Mouse (Mus musculus): ENCODE results near the gene Itfg1.
"Not testable (repeated sequence)": the region's sequence is repeated elsewhere in the genome, so short reads cannot be mapped to it uniquely, and the experiment has no call there.

Gene Itfg1

GRCm38 (mm10) chr8:85840657-85841488 lies at the start of gene Itfg1, which contains the start of gene Phkb:
Gene Itfg1, minus strand, starts transcription at chr8:85840921.
Gene Phkb, plus strand, starts transcription at chr8:85840959.
- DNase-seq (ENCODE audit: low spot score) = peak; percentile 91

GRCm38 (mm10) chr8:85884811-85885210 lies 44.1 kb upstream of the Itfg1 start:
- no peak for DNase-seq (ENCODE audit: low spot score)

- no peak for DNase-seq (ENCODE audit: low spot score)
Observed at GRCm38 (mm10) chr8:85879624-85880023, 38.9 kb upstream of the Itfg1 start.

- DNase-seq (ENCODE audit: low spot score) = no peak
Observed at GRCm38 (mm10) chr8:85877976-85878375, 37.3 kb upstream of the Itfg1 start.

- DNase-seq (ENCODE audit: low spot score) = no peak
Observed at GRCm38 (mm10) chr8:85871660-85872059, 30.9 kb upstream of the Itfg1 start.

GRCm38 (mm10) chr8:85862381-85862780 lies 21.7 kb upstream of the Itfg1 start:
- no peak for DNase-seq (ENCODE audit: low spot score)

GRCm38 (mm10) chr8:85860612-85861011 lies 19.9 kb upstream of the Itfg1 start:
- DNase-seq (ENCODE audit: low spot score) = no peak

GRCm38 (mm10) chr8:85857227-85857896 lies 16.6 kb upstream of the Itfg1 start:
- not testable (repeated sequence) for DNase-seq (ENCODE audit: low spot score)

GRCm38 (mm10) chr8:85854220-85855123 lies 13.8 kb upstream of the Itfg1 start:
- no peak for DNase-seq (ENCODE audit: low spot score)

- no peak for DNase-seq (ENCODE audit: low spot score)
Observed at GRCm38 (mm10) chr8:85845887-85846286, 5.2 kb upstream of the Itfg1 start.

GRCm38 (mm10) chr8:85841489-85841795 lies 721 bp upstream of the Itfg1 start:
- DNase-seq (ENCODE audit: low spot score) = no peak

- DNase-seq (ENCODE audit: low spot score) = no peak
Observed at GRCm38 (mm10) chr8:85839916-85840656, 635 bp downstream of the Itfg1 start.

- no peak for DNase-seq (ENCODE audit: low spot score)
Observed at GRCm38 (mm10) chr8:85813621-85814020, 27.1 kb downstream of the Itfg1 start.

- DNase-seq (ENCODE audit: low spot score) = no peak
Observed at GRCm38 (mm10) chr8:85801408-85801807, 39.3 kb downstream of the Itfg1 start.

GRCm38 (mm10) chr8:85800164-85800563 lies 40.6 kb downstream of the Itfg1 start:
- no peak for DNase-seq (ENCODE audit: low spot score)

- not testable (repeated sequence) for DNase-seq (ENCODE audit: low spot score)
Observed at GRCm38 (mm10) chr8:85796392-85796791, 44.3 kb downstream of the Itfg1 start.

- DNase-seq (ENCODE audit: low spot score) = no peak
Observed at GRCm38 (mm10) chr8:85788341-85788740, 52.4 kb downstream of the Itfg1 start.

GRCm38 (mm10) chr8:85787909-85788308 lies 52.8 kb downstream of the Itfg1 start:
- DNase-seq (ENCODE audit: low spot score) = no peak

GRCm38 (mm10) chr8:85785506-85785905 lies 55.2 kb downstream of the Itfg1 start:
- no peak for DNase-seq (ENCODE audit: low spot score)

- no peak for DNase-seq (ENCODE audit: low spot score)
Observed at GRCm38 (mm10) chr8:85783871-85784270, 56.9 kb downstream of the Itfg1 start.

- no peak for DNase-seq (ENCODE audit: low spot score)
Observed at GRCm38 (mm10) chr8:85780091-85780490, 60.6 kb downstream of the Itfg1 start.

GRCm38 (mm10) chr8:85745053-85745452 lies 95.7 kb downstream of the Itfg1 start:
- no peak for DNase-seq (ENCODE audit: low spot score)
